Mouse (Mus musculus) c-Kit-positive CD71-positive TER-119-positive erythroid progenitor cells, embryonic 14.5 days (primary cell): ENCODE measurements around the gene Sfxn4.
A peak's percentile ranks its signal among the peaks of the same experiment; 100 is the strongest.
"Not testable (repeated sequence)": the region's sequence is repeated elsewhere in the genome, so short reads cannot be mapped to it uniquely, and the experiment has no call there.

ENCODE experiments used
- DNase-seq: peaks from one replicate; pipeline ENCODE4 v3.0.0-alpha.2; 2013; ENCODE audit warnings: low spot score

Sfxn4 gene

DNA sequence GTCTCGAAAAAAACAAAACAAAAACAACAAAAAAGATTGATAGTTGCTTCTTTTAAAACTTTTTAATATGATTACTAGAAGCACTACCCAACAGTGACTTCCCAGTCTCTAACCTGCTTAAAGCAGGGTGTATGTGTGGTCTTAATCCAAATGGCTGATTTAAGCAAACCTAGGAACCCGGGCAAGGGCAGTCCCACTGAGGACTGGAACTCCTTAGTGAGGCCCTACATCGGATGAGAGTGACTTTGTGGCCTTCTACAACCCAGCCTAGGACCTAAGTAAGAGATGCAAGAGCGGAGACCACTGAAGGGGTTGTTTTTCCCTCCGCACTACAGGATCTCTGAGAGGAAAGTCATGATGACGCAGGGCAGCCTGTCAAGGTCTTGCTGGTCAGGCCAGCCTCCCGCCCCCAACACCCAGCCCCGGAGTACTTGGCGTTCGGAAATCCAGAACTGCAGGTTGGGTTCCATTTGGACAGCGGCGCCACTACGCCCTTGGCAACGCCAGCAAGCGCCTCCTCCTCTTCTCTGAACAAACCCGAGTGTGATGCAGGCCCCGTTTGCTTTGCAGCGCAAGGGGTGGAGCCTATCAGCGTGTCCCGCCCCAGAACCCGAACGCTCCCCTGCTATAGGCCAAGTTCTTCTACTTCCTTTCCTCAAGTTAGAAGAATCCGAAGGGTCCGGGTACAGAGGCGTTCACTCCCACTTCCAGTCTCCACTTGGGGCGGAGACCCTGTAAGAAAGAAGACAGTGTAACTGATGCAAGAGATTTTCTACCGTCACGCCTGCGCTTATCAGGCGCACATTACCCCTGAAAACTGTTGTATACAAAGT lies at the start of gene Sfxn4:
Gene Sfxn4 (minus strand): TSS at position 612 of the 833 bp plus-strand sequence.
- DNase-seq = peak; percentile 89

DNA sequence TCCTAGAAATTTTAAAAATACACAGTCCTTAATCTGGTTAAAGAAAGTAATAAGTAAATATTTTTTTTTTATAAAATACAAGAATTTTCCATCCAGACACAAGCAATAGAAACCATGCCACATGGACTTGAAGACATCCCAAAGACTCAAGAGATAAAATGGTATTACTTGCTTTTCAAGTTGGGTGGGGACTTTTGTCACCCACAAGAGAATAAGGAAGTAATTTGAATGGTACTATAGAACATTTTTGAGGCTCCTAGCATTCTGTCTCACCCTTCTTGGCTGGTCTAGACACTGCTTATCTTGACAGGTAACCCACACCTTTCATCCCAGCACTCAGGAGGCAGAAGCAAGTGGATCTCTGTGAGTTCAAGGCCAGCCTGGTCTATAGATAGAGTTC lies 49.0 kb upstream of the Sfxn4 start:
- no peak for DNase-seq

DNA sequence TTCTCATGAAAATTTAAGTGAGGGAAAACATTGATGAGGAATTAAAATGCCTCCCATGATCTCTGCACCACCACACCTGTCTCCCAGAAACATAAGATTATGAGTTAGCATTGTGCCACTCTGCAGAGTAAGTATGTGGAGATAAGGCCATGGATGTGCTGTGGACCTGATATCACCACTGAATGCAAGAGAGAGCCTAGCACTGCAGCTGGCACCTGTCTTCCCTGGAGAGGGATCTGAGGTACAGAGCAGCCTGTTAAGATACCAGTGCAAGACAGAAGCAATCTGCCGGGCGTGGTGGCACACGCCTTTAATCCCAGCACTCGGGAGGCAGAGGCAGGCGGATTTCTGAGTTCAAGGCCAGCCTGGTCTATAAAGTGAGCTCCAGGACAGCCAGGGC lies 44.2 kb upstream of the Sfxn4 start:
- no peak for DNase-seq

DNA sequence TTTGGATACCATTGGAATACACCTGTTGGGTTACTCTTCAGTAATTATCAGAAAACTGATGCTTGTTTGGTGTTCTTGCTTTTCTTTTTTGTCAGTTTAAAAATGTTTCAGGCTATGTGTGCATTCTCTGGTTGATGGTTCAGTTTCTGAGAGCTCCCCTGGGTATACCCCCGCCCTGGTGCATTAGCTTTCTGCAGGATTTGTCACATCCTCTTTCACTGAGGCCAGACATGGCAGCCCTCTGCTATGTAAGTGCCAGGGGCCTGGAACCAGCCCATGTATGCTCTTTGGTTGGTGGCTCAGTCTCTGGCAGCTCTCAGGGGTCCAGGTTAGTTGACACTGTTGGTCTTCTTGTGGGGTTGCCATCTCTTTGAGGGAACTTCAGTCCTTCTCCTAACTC lies 42.7 kb upstream of the Sfxn4 start:
- no peak for DNase-seq

DNA sequence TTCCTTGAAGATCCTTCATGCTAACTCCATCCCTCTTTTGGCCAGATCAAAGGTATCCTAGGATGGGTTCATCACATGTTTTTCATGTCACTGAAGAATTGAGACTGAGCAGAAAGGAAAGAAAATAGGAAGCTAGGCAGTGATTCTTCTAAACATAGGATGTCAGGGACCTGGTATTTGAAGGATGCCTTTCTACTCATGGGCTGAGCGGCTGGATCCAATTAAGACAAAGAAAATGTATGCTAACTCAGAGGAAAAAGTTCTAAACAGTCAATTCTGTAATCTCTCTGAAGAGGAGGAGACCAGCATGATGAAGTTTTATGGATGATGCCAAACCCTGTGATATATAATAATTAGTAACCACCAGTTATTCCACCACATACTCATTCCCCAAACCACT lies 41.9 kb upstream of the Sfxn4 start:
- no peak for DNase-seq

DNA sequence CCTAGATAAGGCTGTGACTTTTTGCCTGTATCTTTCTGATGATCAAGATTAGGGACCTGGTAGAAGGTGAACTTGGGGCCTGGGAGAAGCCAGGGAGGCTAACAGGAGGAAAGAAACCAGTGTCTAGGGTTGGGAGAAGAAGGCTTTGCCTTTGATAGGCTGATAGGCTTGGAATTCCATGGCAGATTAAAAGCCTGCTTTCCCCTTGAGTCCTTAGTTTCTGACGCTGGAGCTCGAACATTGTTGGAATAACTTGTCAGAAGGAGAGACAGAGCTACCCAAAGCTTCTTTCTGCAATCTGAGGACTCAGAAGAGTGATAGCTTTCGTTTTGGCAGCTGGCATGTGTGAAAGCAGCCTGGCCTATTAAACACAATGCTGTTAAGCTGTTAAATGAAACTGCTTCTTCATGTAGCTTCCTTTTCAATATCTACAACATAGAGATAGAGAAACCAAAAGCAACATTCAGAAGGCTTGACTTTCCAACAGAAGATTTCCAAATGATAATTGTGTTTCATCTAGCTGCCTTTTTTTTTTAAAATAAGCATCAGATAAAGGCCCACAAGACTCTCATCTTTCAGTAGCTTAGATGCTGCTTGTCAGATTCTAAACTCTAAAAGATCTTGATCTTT lies 34.1 kb upstream of the Sfxn4 start:
- no peak for DNase-seq

DNA sequence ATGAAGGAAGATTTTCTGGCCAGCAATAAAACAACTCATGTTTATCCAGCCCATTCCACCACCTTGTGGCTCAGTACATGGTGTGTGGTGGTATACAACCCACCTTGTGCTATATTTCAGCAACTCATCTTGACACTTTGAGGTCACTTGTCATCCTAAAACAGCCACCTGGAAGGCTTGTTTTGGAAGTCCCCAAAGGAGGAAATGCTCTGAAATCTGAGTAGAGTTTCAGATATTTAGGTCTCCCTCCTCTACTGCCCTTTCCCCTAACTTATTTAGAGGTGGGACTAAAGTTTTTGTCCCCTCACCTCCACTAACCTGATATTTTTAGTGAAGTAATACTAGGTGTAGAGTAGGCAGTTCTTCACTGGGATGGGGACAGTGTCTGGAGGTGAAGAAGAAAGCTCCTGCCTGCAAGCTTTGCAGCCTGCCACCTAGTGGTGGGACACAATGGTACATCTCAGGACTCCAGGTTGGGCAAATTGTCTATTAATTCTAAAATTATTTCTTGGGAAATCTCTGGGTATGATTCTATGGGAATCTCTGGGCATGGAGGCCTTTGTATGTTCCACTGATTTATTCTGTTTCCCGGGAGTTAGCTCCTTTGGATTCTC lies 30.8 kb upstream of the Sfxn4 start:
- peak; percentile 69 for DNase-seq

DNA sequence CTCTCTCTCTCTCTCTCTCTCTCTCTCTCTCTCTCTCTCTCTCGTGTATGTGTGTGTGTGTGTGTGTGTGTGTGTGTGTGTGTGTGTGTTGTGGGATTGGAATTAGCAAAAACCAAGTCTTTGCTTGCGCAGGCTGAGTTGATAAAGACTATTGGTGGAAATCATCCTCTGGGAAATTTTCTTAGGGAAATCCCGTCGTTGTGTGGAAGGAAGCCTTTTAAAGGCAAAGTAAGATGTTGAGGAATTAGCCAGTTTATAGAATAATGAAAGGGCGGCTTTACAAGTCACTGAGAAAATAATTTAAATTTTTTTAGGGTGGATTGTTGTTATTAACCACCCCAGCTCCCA lies 29.8 kb upstream of the Sfxn4 start:
- no peak for DNase-seq

DNA sequence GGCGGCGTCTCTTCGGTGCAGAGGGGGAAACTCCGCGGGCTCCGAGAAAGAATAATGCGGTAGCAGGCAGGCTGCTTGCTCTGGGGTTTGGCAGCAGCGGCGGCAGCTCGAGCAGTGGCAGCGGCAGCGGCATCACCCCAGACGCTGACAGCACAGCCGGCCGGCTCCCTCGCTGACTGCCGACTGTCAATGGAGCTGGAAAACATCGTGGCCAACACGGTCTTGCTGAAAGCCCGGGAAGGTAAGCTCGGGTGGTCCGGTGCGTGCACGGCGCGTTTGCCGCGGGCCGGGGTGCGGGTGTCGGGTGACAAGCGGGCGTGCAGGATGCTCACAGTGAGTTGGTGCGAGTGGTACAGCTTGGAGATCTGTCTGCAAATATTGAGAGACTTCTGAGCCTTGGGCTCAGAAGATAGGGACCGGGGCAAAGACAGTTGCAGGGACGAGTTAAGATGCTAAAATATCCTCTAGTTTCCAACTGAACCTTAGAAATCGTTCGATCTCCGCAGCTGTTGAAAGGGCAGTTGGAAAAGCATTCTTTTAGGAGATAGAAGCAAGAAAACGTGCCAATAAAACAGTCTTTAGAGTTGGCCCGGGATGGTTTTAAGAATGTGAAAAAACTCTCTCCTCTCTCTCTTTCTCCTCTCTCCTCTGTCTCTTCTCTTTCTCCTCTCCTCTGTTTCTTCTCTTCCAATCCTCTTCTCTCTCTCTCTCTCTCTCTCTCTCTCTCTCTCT lies 29.3 kb upstream of the Sfxn4 start:
- no peak for DNase-seq

DNA sequence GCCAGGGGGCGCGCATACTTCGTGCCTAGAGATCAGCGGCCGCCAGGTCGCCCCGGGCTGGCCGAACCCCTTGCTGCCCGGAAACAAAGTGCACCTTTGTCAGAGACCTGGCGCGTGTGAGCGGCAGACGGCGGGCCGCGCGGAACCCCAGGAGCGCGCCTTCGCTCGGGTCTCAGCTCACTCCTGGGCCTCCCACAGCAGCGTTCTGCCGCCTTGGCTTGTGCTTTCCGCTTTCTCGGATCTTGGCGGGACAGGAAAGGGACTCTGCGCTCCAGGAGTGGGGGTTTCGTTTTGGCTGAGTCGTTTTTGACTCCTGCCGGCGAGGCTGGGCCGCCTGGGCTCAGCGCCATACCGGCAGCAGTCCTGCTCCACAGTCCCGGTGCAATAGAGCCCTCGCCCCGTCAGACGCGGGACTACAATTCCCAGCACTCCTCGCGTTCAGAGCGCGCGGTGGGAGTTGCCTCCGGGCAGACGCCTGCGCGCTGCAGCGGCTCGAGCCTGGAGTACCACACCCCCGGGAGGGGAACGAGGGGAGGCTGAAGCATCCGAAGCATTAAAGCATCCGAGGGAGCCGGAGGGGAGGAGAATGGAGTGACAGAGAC lies 28.5 kb upstream of the Sfxn4 start, which contains the start of gene Grk5:
Gene Grk5 (plus strand): TSS at position 36 of the 602 bp plus-strand sequence.
- DNase-seq = peak; percentile 91

DNA sequence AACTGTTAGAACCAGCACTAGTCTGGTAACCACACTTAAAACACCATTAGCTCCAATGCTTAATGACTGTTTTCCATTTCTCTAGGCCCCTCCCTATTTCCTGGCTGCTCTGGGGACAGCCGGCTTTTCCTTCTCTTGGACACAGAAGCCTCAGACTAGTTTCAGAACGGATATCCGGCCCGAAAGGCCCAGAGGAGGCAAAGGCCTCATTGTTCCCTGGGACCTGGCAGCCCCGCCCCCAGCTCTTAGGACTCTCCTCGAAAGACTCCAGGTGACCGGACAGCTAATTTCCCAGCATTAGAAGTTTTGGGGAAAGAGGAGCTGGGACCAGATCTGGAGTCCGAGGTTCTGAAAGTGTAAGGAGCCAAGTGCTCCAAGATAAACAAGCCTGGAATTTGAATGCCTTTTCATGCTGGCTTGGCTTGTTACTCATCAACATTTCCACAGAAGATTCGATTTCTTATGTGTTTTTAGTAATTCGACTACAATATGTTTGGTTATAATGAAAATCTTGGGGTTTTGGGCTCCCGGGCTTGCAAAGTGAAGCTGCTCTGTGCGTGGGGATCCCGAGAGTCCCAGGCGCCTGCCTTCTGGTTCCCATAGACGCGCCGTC lies 27.9 kb upstream of the Sfxn4 start:
- DNase-seq = peak; percentile 52

DNA sequence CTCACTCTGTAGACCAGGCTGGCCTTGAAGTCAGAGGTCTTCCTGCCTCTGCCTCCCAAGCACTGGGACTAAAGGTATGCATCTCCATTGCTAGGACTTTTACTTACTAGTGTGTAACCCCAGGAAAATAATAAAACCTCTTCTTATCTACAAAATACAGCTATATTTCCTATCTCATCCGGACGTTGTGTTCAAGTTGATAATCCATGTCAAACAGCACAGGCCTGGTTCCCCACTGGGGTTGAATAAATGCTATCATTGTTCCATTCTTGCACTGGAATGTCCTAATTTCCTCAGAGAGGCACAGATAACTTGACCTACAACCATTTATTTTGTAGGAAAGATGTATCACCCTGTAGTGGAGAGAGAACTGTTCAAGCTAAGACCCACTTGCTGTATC lies 26.4 kb upstream of the Sfxn4 start:
- DNase-seq = peak; percentile 65

DNA sequence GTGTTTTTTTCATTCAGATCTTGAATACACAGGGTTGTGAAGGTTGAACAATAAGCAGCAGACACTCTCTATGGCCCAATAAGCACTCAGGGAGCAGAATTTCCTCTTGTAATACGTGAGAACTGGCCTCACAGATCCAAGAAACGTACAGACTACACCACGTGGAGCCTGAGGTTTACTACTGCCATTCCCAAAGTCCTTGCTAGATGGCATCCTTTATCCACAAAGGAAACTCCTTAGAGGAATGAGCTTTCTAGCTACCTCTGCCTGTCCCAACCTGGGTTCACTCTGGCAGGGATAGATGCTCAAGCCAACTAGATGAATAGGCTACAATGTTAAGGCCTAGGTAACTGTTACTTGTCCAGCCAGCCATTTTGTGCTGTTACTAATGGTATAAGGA lies 21.9 kb upstream of the Sfxn4 start:
- DNase-seq = no peak

DNA sequence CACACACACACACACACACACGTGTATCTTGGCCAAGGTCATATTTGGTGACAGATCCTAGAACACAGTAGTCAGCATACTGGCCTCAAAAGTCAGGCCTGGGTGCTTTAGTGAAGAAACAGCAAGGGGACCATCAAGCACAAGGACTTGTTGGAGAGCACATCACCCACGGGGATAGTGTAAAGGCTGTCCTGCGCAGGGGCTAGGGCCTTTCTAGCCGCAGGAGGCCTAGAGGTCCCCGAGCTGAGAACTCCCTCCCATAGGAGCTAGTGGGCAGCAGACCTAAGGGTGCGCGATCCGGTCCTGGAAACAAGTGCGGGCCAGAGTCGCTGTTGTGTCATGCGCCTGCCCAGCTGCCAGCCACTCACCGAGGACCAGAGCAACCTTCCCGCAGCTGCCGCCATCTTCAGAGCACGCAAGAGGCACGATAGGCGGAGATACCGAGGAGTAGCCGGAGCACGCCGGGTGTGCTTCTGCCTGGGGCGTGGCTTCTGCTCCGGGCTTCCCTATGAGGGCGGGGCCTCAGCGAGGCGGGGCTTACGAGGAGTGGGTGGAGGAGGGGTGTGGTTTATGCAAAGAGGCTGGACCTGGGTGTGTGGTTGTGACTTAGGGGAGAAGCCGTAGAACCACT lies 12.9 kb upstream of the Sfxn4 start, which contains the start of gene Prdx3:
Gene Prdx3 (minus strand): TSS at position 493 of the 631 bp plus-strand sequence.
- peak; percentile 97 for DNase-seq

DNA sequence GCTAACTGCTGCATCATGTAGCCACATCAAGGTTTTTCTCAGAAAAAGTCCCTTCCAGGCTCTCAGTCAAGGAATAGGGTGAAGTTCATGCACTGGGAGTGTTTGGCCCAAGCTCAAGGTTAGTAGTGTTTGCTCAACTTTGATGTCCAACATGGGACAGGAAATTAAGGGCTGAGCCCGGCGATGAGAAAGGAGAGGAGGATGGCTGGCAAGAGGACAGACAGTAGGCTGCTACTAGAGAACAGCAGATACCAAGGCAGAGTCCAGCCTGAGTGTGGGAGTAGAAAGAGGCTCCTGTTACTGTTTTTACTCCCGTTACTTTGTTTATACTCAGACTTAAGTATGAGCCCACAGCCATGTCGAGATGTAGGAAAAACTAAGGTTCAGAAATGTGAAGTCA lies 12.2 kb upstream of the Sfxn4 start:
- peak; percentile 48 for DNase-seq

DNA sequence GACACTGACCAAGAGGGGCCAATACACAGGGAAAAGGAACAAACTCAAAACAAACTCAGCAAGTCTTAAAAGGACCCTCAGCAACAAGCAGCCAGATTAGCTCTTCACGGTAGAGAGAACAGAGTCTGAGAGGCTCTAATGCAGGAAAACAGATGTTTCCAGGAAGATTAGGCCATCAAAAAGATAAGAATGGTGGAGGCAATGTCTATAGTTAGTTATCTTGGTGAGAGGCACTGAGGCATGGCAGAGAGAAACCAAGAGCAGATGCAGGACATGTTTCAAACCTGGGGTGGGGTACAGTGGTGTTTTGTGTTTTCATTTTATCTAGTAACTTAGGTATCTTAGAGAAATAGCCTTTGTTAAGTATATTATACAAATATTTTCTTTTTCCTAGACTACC lies 11.0 kb upstream of the Sfxn4 start:
- peak; percentile 76 for DNase-seq

DNA sequence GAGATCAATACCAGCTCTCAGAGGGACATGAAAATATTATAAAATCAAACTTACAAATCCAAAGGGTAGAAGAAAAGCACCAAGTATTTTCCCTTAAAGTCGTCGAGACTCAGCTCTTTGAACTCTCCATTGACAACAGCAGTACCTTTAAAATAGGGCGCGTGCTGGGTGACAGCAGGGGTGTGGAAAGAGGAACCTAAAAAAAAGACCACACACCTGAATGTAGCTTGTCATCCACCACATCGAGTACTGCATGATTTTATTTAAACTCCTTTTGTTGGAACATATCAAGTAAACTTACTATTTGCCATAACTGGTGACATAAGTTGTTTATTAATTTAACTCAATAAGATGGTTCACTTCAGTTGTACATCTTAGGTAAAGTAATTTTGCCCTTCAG lies 10.1 kb upstream of the Sfxn4 start:
- DNase-seq = no peak

DNA sequence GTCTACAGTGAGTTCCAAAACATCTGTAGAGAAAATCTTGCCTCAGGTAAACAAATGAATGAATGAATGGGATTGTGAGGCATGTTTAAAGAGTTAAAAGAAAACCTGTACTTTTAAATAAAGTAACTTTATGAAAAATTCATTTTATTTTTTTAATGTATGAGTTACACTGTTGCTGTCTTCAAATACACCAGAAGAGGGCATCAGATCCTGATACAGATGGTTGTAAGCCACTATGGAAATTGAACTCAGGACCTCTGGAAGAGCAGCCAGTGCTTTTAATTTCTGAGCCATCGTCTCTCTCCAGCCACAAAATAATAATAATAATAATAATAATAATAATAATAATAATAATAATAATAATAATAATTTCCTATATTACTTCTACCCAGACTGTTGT lies 9.2 kb upstream of the Sfxn4 start:
- no peak for DNase-seq

DNA sequence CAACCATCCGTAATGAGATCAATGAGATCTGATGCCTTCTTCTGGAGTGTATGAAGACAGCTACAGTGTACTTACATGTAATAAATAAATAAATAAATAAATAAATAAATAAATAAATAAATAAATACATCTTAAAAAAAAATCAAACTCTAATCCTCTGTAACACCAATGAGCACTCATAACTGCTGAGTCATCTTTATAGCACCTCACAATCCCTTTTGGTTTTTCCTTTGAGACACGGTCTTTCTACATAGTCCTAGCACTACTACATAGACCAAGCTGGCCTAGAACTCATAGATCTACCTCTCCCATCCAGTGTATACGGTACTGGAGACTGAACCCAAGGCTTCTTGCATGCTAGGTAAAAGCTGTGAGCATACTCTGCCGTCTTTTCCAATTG lies 4.9 kb upstream of the Sfxn4 start:
- not testable (repeated sequence) for DNase-seq

DNA sequence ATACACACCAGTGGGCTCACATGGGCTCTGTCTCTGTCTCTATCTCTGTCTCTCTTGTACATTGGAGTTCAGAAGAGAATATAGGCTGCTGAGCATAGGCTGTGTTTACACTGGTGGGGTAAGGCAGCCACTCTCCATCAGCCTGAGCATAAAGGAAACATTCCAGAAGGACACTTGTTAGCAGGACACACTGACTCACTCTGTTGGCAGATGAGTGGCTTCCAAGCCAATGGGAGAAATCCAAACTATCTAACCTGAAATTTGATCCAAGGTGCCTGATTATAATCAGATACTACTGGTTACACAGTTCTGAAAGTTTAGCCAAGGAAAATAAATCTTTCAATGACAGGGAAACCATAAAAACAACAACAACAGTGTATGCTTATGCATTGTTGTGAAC lies 15.5 kb downstream of the Sfxn4 start:
- DNase-seq = no peak

DNA sequence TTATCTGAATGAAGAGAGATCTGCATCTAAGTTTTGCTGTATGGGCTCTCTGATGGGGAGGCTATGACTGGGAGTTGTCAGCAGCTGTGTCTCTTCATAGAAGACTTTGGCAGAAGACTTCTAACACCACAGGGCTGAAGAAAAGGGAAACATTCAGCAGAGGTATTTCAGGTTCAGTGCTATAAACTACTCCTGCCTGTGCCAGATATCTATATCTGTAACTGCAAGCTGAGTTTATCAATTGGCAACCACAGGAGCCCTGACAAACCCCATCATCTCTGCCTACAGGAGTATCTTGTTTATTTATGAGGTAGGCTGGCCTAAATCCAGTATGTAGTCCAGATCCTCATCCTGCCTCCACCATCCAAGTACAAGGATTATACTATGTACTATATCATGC lies 18.0 kb downstream of the Sfxn4 start:
- DNase-seq = peak; percentile 51
